7 mouse cellular contexts compared by ENCODE assay signal in genomic region chr17:12992470-12992991, GRCm38 (mm10). TPM values are rescaled to one million over a fixed set of nuclear protein-coding genes. Genes with fewer than 3 reads are reported as not detected.
A peak's percentile ranks its signal among the peaks of the same experiment; 100 is the strongest.
DNase-seq lines count a peak whose midpoint lies in the region; ATAC-seq and TF ChIP-seq lines count a peak whose summit lies in the region.

No protein-coding gene starts in this region.

- no peaks in the 10 kb centered on the region for H3K36me3 ChIP-seq in intestine, postnatal 0 days (ENCODE audit: control insufficient read depth, insufficient read depth)
- peaks cover 17% of the 10 kb centered on the region for H3K36me3 ChIP-seq in limb, embryonic 10.5 days
- peaks cover 5% of the 10 kb centered on the region; the same call in 1 of the 2 replicates for H3K36me3 ChIP-seq in midbrain, embryonic 13.5 days

- no peaks in the 10 kb centered on the region for H3K4me1 ChIP-seq in intestine, postnatal 0 days (replicated peaks; ENCODE audit: control insufficient read depth, insufficient read depth, low read length)
- peaks cover 5% of the 10 kb centered on the region for H3K4me1 ChIP-seq in limb, embryonic 10.5 days
- peaks cover 25% of the 10 kb centered on the region for H3K4me1 ChIP-seq in midbrain, embryonic 13.5 days (replicated peaks)

- H3K9me3 ChIP-seq in intestine, postnatal 0 days (ENCODE audit: control insufficient read depth), result no peaks in the 10 kb centered on the region
- no peaks in the 10 kb centered on the region for H3K9me3 ChIP-seq in limb, embryonic 10.5 days (replicated peaks)
- no peaks in the 10 kb centered on the region for H3K9me3 ChIP-seq in midbrain, embryonic 13.5 days

- peak overlapping the region; percentile 100 for H3K4me3 ChIP-seq in intestine, postnatal 0 days (ENCODE audit: low read depth, low read length)
- H3K4me3 ChIP-seq in limb, embryonic 10.5 days, result peak overlapping the region; percentile 99
- H3K4me3 ChIP-seq in midbrain, embryonic 13.5 days (replicated peaks), result peak overlapping the region; percentile 97

- H3K27me3 ChIP-seq in intestine, postnatal 0 days (replicated peaks; ENCODE audit: control insufficient read depth, insufficient read depth, low read length), result no peaks in the 10 kb centered on the region
- no peaks in the 10 kb centered on the region for H3K27me3 ChIP-seq in limb, embryonic 10.5 days (ENCODE audit: low read depth, poor library complexity, severe bottlenecking)
- no peaks in the 10 kb centered on the region for H3K27me3 ChIP-seq in midbrain, embryonic 13.5 days

- DNase-seq in adrenal gland, adult 8-10 months, result peak; percentile 94
- peak; percentile 94 for DNase-seq in embryo, embryonic 9.5 days (ENCODE audit: extremely low spot score)
- DNase-seq in gastrocnemius, postnatal 4 days (ENCODE audit: low spot score in 2 of 2), result peak; percentile 92 to 97
- DNase-seq in limb, embryonic 10.5 days (ENCODE audit: low spot score), result peak; percentile 95
- peak; percentile 87 for DNase-seq in spleen, adult 12 weeks (ENCODE audit: low spot score)

- under 1% methylated on average over 46 of the region's 51 CpGs for WGBS in intestine, postnatal 0 days
- under 1% methylated on average over 51 of the region's 51 CpGs for WGBS in limb, embryonic 10.5 days
- under 1% methylated on average over 49 of the region's 51 CpGs for WGBS in midbrain, embryonic 13.5 days

- H3K9ac ChIP-seq in intestine, postnatal 0 days (ENCODE audit: low read depth, low read length), result peak overlapping the region; percentile 100
- peak overlapping the region; percentile 99 for H3K9ac ChIP-seq in midbrain, embryonic 13.5 days (replicated peaks)

- TF ChIP-seq CTCF in intestine, postnatal 0 days (IDR thresholded peaks at IDR 0.05; ENCODE audit: low read depth), result no peak

- H3K27ac ChIP-seq in intestine, postnatal 0 days (ENCODE audit: low read depth, low read length), result peak overlapping the region; percentile 100
- H3K27ac ChIP-seq in limb, embryonic 10.5 days, result peak overlapping the region; percentile 100
- H3K27ac ChIP-seq in midbrain, embryonic 13.5 days, result peak overlapping the region; percentile 99

- peak overlapping the region; percentile 72 for H3K4me2 ChIP-seq in intestine, postnatal 0 days (replicated peaks; ENCODE audit: low read depth)
- peak overlapping the region; percentile 83 for H3K4me2 ChIP-seq in midbrain, embryonic 13.5 days (replicated peaks)

- peak; percentile 90 for ATAC-seq in intestine, postnatal 0 days
- peak; percentile 89 for ATAC-seq in midbrain, embryonic 13.5 days

RNA-seq across cellular contexts. Expression of gene Wtap, which starts 1.4 kb away (rescaled TPM):
- total RNA-seq in adrenal gland, adult 8-10 months (2022), result 10 to 100 TPM; 56.8 to 69.3 (median 63.1) TPM
- total RNA-seq in gastrocnemius, postnatal 4 days (2021), result 10 to 100 TPM; 51.2 to 58.4 TPM
- 86.8 and 87.2 TPM in 2 replicates for polyA plus RNA-seq in intestine, postnatal 0 days (2015; fragmentation: Nextera tagmentation; extraction: Ambion mirVana)
- 123 and 140 TPM in 2 replicates for polyA plus RNA-seq in limb, embryonic 10.5 days (2016; fragmentation: Nextera tagmentation; extraction: Ambion mirVana)
- 149 and 160 TPM in 2 replicates for polyA plus RNA-seq in midbrain, embryonic 13.5 days (2015; fragmentation: Nextera tagmentation; extraction: Ambion mirVana)

RNA-seq across cellular contexts. Expression of gene Sod2, which starts 14.1 kb away (rescaled TPM):
- 100 to 1,000 TPM; 251 to 373 (median 320) TPM for total RNA-seq in adrenal gland, adult 8-10 months (2022)
- total RNA-seq in gastrocnemius, postnatal 4 days (2021), result 100 to 1,000 TPM; 184 to 217 TPM
- polyA plus RNA-seq in intestine, postnatal 0 days (2015; fragmentation: Nextera tagmentation; extraction: Ambion mirVana), result 125 and 138 TPM in 2 replicates
- polyA plus RNA-seq in limb, embryonic 10.5 days (2016; fragmentation: Nextera tagmentation; extraction: Ambion mirVana), result 94.4 and 105 TPM in 2 replicates
- polyA plus RNA-seq in midbrain, embryonic 13.5 days (2015; fragmentation: Nextera tagmentation; extraction: Ambion mirVana), result 105 and 112 TPM in 2 replicates

RNA-seq across cellular contexts. Expression of gene Acat2, which starts 32.0 kb away (rescaled TPM):
- 10 to 100 TPM; 70.0 to 86.0 (median 80.9) TPM for total RNA-seq in adrenal gland, adult 8-10 months (2022)
- total RNA-seq in gastrocnemius, postnatal 4 days (2021), result 10 to 100 TPM; 23.3 to 26.6 TPM
- polyA plus RNA-seq in intestine, postnatal 0 days (2015; fragmentation: Nextera tagmentation; extraction: Ambion mirVana), result 62.7 and 69.3 TPM in 2 replicates
- polyA plus RNA-seq in limb, embryonic 10.5 days (2016; fragmentation: Nextera tagmentation; extraction: Ambion mirVana), result 343 and 357 TPM in 2 replicates
- polyA plus RNA-seq in midbrain, embryonic 13.5 days (2015; fragmentation: Nextera tagmentation; extraction: Ambion mirVana), result 360 and 384 TPM in 2 replicates

RNA-seq across cellular contexts. Expression of gene Acat3, which starts 52.1 kb away (rescaled TPM):
- total RNA-seq in adrenal gland, adult 8-10 months (2022), result 1 to 10 TPM in 3 of 4 experiments, under 1 TPM in 1; 0.99 to 2.2 (median 1.4) TPM
- under 1 TPM in 1 of 2 experiments, not detected in 1; 0.49 TPM for total RNA-seq in gastrocnemius, postnatal 4 days (2021)
- 0.18 and 0.51 TPM in 2 replicates for polyA plus RNA-seq in intestine, postnatal 0 days (2015; fragmentation: Nextera tagmentation; extraction: Ambion mirVana)
- polyA plus RNA-seq in limb, embryonic 10.5 days (2016; fragmentation: Nextera tagmentation; extraction: Ambion mirVana), result 0.98 and 1.3 TPM in 2 replicates
- polyA plus RNA-seq in midbrain, embryonic 13.5 days (2015; fragmentation: Nextera tagmentation; extraction: Ambion mirVana), result 0.92 and 1.1 TPM in 2 replicates

RNA-seq across cellular contexts. Expression of gene Gpr31b, which starts 59.6 kb away (rescaled TPM):
- total RNA-seq in adrenal gland, adult 8-10 months (2022), result under 1 TPM in 3 of 4 experiments, not detected in 1; 0.51 to 0.92 (median 0.63) TPM
- total RNA-seq in gastrocnemius, postnatal 4 days (2021), result not detected
- 0.13 TPM in 1 of 2 replicates, not detected in the other for polyA plus RNA-seq in intestine, postnatal 0 days (2015; fragmentation: Nextera tagmentation; extraction: Ambion mirVana)
- not detected in 2 replicates for polyA plus RNA-seq in limb, embryonic 10.5 days (2016; fragmentation: Nextera tagmentation; extraction: Ambion mirVana)
- polyA plus RNA-seq in midbrain, embryonic 13.5 days (2015; fragmentation: Nextera tagmentation; extraction: Ambion mirVana), result not detected in 2 replicates

Comparison
In these comparisons a context has a peak if more than half of its experiments do, and no peak if none do; other contexts are left out.
1. Peak in every context shown above with its lines: DNase-seq, ATAC-seq, H3K4me3 ChIP-seq and H3K27ac ChIP-seq.